Mouse (Mus musculus): ENCODE data around the gene 1700020D05Rik. TPM values are rescaled to one million over a fixed set of nuclear protein-coding genes. Genes with fewer than 3 reads are reported as not detected.
A peak's percentile ranks its signal among the peaks of the same experiment; 100 is the strongest.

1700020D05Rik gene
- polyA plus RNA-seq, 1 experiment from 2014 or later = 1.6 TPM

DNA sequence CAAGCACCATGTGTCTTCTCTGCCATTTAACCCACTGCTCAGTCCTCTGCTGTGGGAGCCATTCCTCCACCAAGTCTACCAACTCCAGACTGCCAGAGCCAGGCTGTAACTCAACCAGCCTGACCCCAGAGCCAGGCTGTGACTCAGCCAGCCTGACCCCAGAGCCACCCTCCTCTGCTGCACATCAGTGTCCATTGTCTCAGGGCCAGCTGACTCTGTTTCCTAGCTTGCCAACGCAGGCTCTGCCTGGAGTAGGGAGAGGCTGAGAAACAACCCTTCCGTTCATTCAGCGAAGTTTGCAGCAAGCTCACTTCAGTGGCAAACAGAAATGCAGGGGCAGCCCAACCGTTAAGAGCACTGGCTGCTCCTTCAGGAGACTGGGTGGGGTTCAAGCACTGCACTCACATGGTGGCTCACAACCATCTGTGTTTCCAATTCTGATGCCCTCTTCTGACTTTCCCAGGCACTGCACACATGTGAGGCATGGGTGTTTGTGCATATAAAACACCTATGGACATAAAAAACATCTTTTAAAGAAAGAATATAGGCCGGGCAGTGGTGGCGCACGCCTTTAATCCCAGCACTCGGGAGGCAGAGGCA is 13.4 kb upstream of the 1700020D05Rik start:
- in situ Hi-C loops (cut with MboI; ENCODE audit: low pct_unique_long_range_greater_than_20kb) = no loop called here
- no peak for TF ChIP-seq CTCF (IDR thresholded peaks at IDR 0.05)
- CTCF ChIA-PET = no interaction called here
- DNase-seq (ENCODE audit: low read depth, low spot score) (no peak), ATAC-seq (no peak)
- H3K27me3 ChIP-seq = no peaks in the 10 kb centered on the region
- POLR2A ChIA-PET = no interaction called here

- ATAC-seq (no peak), DNase-seq (ENCODE audit: low read depth, low spot score) (no peak)
- in situ Hi-C loops (cut with MboI; ENCODE audit: low pct_unique_long_range_greater_than_20kb) = no loop called here
- ChIA-PET CTCF (no interaction called here), POLR2A (no interaction called here)
- peak; percentile 53 for TF ChIP-seq CTCF (IDR thresholded peaks at IDR 0.05)
- H3K27me3 ChIP-seq = no peaks in the 10 kb centered on the region
Observed at GRCm38 (mm10) chr19:5515840-5516777, 12.5 kb upstream of the 1700020D05Rik start.

DNA sequence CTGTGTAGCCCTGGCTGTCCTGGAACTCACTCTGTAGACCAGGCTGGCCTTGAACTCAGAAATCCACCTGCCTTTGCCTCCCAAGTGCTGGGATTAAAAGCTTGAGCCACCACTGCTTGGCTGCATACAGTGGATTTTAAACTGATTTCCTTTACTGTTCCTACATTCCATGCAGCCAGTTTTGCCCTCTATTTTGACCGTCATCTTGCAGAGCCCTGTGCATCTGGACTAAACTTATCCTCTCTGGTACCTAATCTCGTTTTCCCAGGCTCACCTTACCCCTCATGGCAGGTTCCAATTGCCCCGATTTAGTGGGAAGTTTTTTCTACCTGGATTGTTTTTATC is 9.4 kb upstream of the 1700020D05Rik start:
- H3K27me3 ChIP-seq = no peaks in the 10 kb centered on the region
- ATAC-seq = no peak
- ChIA-PET POLR2A (interaction anchor here (0.5 kb wide), 1 partner anchor 42 kb away, joined by 3 read pairs; no protein-coding TSS in a partner anchor), CTCF (no interaction called here)
- no peak for DNase-seq (ENCODE audit: low read depth, low spot score)
- TF ChIP-seq CTCF (IDR thresholded peaks at IDR 0.05) = no peak
- in situ Hi-C loops (cut with MboI; ENCODE audit: low pct_unique_long_range_greater_than_20kb) = no loop called here

- DNase-seq (ENCODE audit: low read depth, low spot score) = no peak
- POLR2A ChIA-PET = interaction anchor here (0.5 to 0.9 kb wide), 2 partner anchors 9 to 42 kb away, joined by 3 to 4 read pairs; no protein-coding TSS in a partner anchor
- CTCF ChIA-PET = interaction anchor here (1.0 kb wide), 1 partner anchor 18 kb away, joined by 4 read pairs; no protein-coding TSS in a partner anchor
- no peak for ATAC-seq
- no peak for TF ChIP-seq CTCF (IDR thresholded peaks at IDR 0.05)
- in situ Hi-C loops (cut with MboI; ENCODE audit: low pct_unique_long_range_greater_than_20kb) = no loop called here
- no peaks in the 10 kb centered on the region for H3K27me3 ChIP-seq
Observed at GRCm38 (mm10) chr19:5512091-5513004, 8.8 kb upstream of the 1700020D05Rik start.

GRCm38 (mm10) chr19:5511074-5511632 is 7.6 kb upstream of the 1700020D05Rik start:
- no peaks in the 10 kb centered on the region for H3K27me3 ChIP-seq
- CTCF ChIA-PET = interaction anchor here (1.0 to 3.0 kb wide), 3 partner anchors 15 to 56 kb away, joined by 3 to 13 read pairs (median 9); partner anchors contain the start of genes Ap5b1 and Mus81
- DNase-seq (ENCODE audit: low read depth, low spot score) = no peak
- TF ChIP-seq CTCF (IDR thresholded peaks at IDR 0.05) = no peak
- in situ Hi-C loops (cut with MboI; ENCODE audit: low pct_unique_long_range_greater_than_20kb) = no loop called here
- POLR2A ChIA-PET = interaction anchor here (0.7 to 2.2 kb wide), 5 partner anchors 10 to 26 kb away, joined by 3 to 7 read pairs (median 3); no protein-coding TSS in a partner anchor
- no peak for ATAC-seq

DNA sequence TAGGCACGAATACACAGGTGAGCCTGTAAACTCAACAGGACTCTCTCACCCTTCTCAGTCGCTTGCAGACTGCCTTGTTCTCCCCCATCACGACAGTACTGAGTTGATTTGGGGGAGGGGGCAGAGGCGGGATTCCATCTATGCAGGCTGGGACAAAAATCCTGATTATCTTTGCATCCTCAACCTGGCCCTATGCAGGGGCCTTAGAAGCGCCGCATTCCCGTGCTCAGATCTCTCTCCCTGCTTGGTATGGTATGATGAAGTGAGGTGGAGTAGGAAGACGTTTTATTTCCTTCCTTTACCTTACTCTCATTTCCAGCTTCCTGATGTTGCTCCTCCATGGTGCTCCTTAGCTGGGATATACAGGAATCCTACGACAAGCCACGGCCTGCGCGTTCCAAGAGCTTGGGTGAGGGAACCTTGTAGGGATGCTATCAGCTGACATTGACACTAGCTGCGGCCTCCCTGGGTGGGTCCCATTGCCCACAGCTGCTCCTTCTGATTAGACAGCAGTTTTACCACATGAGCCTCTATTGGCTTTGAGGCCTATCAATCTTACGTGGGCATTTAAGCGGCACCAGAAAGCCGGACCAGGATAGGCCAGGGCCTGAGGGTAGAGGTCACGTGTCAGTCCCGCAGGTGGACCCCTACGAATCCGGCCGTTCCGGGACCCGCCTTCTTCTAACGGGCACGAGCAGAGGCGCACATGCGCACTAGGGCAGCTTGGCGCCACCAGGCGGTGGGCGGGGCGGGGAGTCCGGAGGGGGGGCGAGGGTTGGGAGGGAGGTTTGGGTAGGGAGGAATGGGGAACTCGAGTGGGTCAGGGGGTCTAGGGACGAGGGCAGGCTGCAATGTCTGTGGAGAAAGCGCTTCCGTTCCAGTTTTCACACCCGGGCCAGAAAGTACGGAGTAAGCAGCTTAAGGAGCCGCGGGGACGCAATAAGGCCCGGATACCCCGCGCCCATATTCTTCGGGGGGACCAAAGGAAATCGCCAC is 6.7 kb upstream of the 1700020D05Rik start, which contains the start of gene Snx32:
TSS of gene Snx32 (minus strand) at position 508 of the 996 bp plus-strand sequence.
- no peaks in the 10 kb centered on the region for H3K27me3 ChIP-seq
- peak; percentile 24 for TF ChIP-seq CTCF (IDR thresholded peaks at IDR 0.05)
- CTCF ChIA-PET = interaction anchor here (1.0 to 3.0 kb wide), 4 partner anchors 12 to 57 kb away, joined by 3 to 13 read pairs (median 6); partner anchors contain the start of genes Ap5b1 and Mus81
- ATAC-seq (peak; percentile 100), DNase-seq (ENCODE audit: low read depth, low spot score) (peak; percentile 94)
- in situ Hi-C loops (cut with MboI; ENCODE audit: low pct_unique_long_range_greater_than_20kb) = no loop called here
- POLR2A ChIA-PET = interaction anchor here (0.6 to 2.2 kb wide), 6 partner anchors 12 to 61 kb away, joined by 3 to 7 read pairs (median 3); no protein-coding TSS in a partner anchor

DNA sequence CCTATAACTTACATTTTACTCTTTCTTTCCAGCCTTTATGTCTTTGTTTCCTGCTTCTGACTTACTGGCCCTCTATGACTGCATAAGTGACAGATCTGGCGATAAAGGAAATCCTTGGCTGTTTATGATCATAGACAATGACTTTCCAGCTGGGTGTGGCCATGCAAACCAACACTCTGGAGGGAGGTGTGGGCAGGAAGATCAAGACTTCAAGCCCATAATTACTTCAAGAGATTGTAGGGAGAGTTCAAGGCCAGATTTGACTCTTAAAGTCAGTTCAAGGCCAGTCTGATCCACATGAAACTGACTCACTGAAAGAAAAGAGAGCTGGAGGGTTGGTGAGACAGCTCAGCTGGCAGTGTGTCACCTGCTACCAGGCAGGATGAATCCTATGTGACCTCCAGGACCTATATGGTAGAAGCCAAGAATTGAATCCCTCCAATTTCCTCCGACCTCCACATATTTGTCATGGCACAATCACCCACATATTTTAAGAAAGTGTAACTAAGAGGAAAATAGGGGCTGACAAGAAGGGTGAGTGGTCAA is 3.2 kb downstream of the 1700020D05Rik start:
- ATAC-seq (no peak), DNase-seq (ENCODE audit: low read depth, low spot score) (no peak)
- H3K27me3 ChIP-seq = no peaks in the 10 kb centered on the region
- in situ Hi-C loops (cut with MboI; ENCODE audit: low pct_unique_long_range_greater_than_20kb) = no loop called here
- no peak for TF ChIP-seq CTCF (IDR thresholded peaks at IDR 0.05)
- CTCF ChIA-PET = interaction anchor here (1.1 kb wide), 1 partner anchor 12 kb away, joined by 4 read pairs; the partner anchor contains the start of gene Mus81
- POLR2A ChIA-PET = no interaction called here

- no peak for TF ChIP-seq CTCF (IDR thresholded peaks at IDR 0.05)
- ATAC-seq (no peak), DNase-seq (ENCODE audit: low read depth, low spot score) (no peak)
- in situ Hi-C loops (cut with MboI; ENCODE audit: low pct_unique_long_range_greater_than_20kb) = no loop called here
- ChIA-PET CTCF (interaction anchor here (0.8 to 1.5 kb wide), 4 partner anchors 13 to 34 kb away, joined by 3 to 4 read pairs (median 3); no protein-coding TSS in a partner anchor), POLR2A (interaction anchor here (1.5 kb wide), 1 partner anchor 8 kb away, joined by 5 read pairs; the partner anchor contains the start of gene Mus81)
- H3K27me3 ChIP-seq = no peaks in the 10 kb centered on the region
Observed at GRCm38 (mm10) chr19:5496052-5496370, 7.6 kb downstream of the 1700020D05Rik start.

Data from Patski (cell line).